Mouse (Mus musculus) left cerebral cortex, adult 11 months (tissue): ENCODE data around the gene Cib4.

Experiments used
- DNase-seq: peaks from one replicate; pipeline ENCODE4 v3.0.0; 2022; ENCODE audit warnings: low spot score

Cib4 gene

GRCm38 (mm10) chr5:30440308-30440906 lies 105.2 kb downstream of the Cib4 start:
- DNase-seq: no peak

GRCm38 (mm10) chr5:30438931-30439330 lies 106.7 kb downstream of the Cib4 start:
- no peak for DNase-seq
